Mouse (Mus musculus): ENCODE measurements around the gene Ciapin1. TPM values are rescaled to one million over a fixed set of nuclear protein-coding genes. Genes with fewer than 3 reads are reported as not detected.
"Not testable (repeated sequence)": the region's sequence is repeated elsewhere in the genome, so short reads cannot be mapped to it uniquely, and the experiment has no call there.

Gene Ciapin1
- polyA plus RNA-seq, 1 experiment from 2014 or later: 39.4 TPM

- H3K27ac ChIP-seq (ENCODE audit: low read depth): no peak overlapping the region; the same call in 1 of the 2 replicates
- TF ChIP-seq EP300 (IDR thresholded peaks at IDR 0.05; ENCODE audit: low read depth) (no peak), CTCF (IDR thresholded peaks at IDR 0.05; ENCODE audit: low read depth) (no peak)
- H3K4me3 ChIP-seq (ENCODE audit: low read depth, low read length): no peak overlapping the region
- no peak overlapping the region for H3K4me2 ChIP-seq (ENCODE audit: low read depth, low read length)
- H3K36me3 ChIP-seq (replicated peaks; ENCODE audit: insufficient read depth, low read length): peaks cover 56% of the 10 kb centered on the region
- H3K9me3 ChIP-seq (ENCODE audit: low read length): no peaks in the 10 kb centered on the region
- ATAC-seq (no peak), DNase-seq (no peak)
- H3K4me1 ChIP-seq (ENCODE audit: insufficient read depth): no peaks in the 10 kb centered on the region; the same call in none of the 2 replicates
- WGBS (ENCODE audit: insufficient replicate concordance): 78% methylated on average over 12 of the region's 12 CpGs
- H3K9ac ChIP-seq (replicated peaks): no peak overlapping the region
- no peaks in the 10 kb centered on the region for H3K27me3 ChIP-seq (ENCODE audit: insufficient read depth, low read length)
Observed at GRCm38 (mm10) chr8:94862487-94863220, 24.5 kb upstream of the Ciapin1 start.

- Histone ChIP-seq H3K4me2 (ENCODE audit: low read depth, low read length) (no peak overlapping the region), H3K9ac (replicated peaks) (no peak overlapping the region), H3K36me3 (replicated peaks; ENCODE audit: insufficient read depth, low read length) (peaks cover 55% of the 10 kb centered on the region), H3K9me3 (ENCODE audit: low read length) (no peaks in the 10 kb centered on the region), H3K27me3 (ENCODE audit: insufficient read depth, low read length) (no peaks in the 10 kb centered on the region), H3K4me1 (ENCODE audit: insufficient read depth) (no peaks in the 10 kb centered on the region; the same call in none of the 2 replicates), H3K4me3 (ENCODE audit: low read depth, low read length) (no peak overlapping the region), H3K27ac (ENCODE audit: low read depth) (no peak overlapping the region)
- peak; percentile 79 for DNase-seq
- TF ChIP-seq CTCF (IDR thresholded peaks at IDR 0.05; ENCODE audit: low read depth) (peak; percentile 95), EP300 (IDR thresholded peaks at IDR 0.05; ENCODE audit: low read depth) (no peak)
- peak; percentile 39; the same call in 1 of the 2 replicates for ATAC-seq
- WGBS (ENCODE audit: insufficient replicate concordance): 74% methylated on average over 8 of the region's 8 CpGs
Observed at GRCm38 (mm10) chr8:94861352-94861910, 23.3 kb upstream of the Ciapin1 start.

GRCm38 (mm10) chr8:94857346-94858173 lies 19.4 kb upstream of the Ciapin1 start, which contains the start of gene Polr2c:
Gene Polr2c, plus strand, starts transcription at chr8:94857450.
- no peaks in the 10 kb centered on the region for H3K27me3 ChIP-seq (ENCODE audit: insufficient read depth, low read length)
- H3K9me3 ChIP-seq (ENCODE audit: low read length): no peaks in the 10 kb centered on the region
- H3K27ac ChIP-seq (ENCODE audit: low read depth): peak within 1 kb of the TSS; percentile 79
- no peaks in the 10 kb centered on the region; the same call in none of the 2 replicates for H3K4me1 ChIP-seq (ENCODE audit: insufficient read depth)
- peak within 1 kb of the TSS; percentile 88 for H3K4me2 ChIP-seq (ENCODE audit: low read depth, low read length)
- peak within 1 kb of the TSS; percentile 91 for H3K4me3 ChIP-seq (ENCODE audit: low read depth, low read length)
- ATAC-seq (peak; percentile 85), DNase-seq (peak; percentile 93)
- under 1% methylated on average over 68 of the region's 68 CpGs for WGBS (ENCODE audit: insufficient replicate concordance)
- peak within 1 kb of the TSS; percentile 94 for H3K9ac ChIP-seq (replicated peaks)
- H3K36me3 ChIP-seq (replicated peaks; ENCODE audit: insufficient read depth, low read length): peaks cover 43% of the 10 kb centered on the region
- TF ChIP-seq CTCF (IDR thresholded peaks at IDR 0.05; ENCODE audit: low read depth) (peak; percentile 96), EP300 (IDR thresholded peaks at IDR 0.05; ENCODE audit: low read depth) (no peak)

DNA sequence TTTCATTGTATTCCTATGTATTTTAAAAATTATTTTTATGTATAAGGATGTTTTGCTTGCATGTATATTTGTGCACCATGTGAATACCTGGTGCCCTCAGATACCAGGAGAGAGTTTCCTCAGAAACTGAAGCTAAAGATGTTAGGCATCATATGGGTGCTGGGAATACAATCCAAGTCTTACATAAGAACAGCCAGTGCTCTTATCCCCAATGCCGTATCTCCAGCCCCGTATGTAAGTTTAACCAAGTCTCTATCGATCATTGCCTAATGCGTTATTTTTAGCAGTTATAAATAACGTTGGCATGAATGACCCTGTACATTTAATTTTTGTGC lies 18.8 kb upstream of the Ciapin1 start:
- no peak overlapping the region for H3K27ac ChIP-seq (ENCODE audit: low read depth)
- ATAC-seq (peak; percentile 11), DNase-seq (no peak)
- H3K27me3 ChIP-seq (ENCODE audit: insufficient read depth, low read length): no peaks in the 10 kb centered on the region
- no peaks in the 10 kb centered on the region for H3K9me3 ChIP-seq (ENCODE audit: low read length)
- 31% methylated on average over 5 of the region's 5 CpGs for WGBS (ENCODE audit: insufficient replicate concordance)
- TF ChIP-seq EP300 (IDR thresholded peaks at IDR 0.05; ENCODE audit: low read depth): no peak
- no peak for TF ChIP-seq CTCF (IDR thresholded peaks at IDR 0.05; ENCODE audit: low read depth)
- no peaks in the 10 kb centered on the region; the same call in none of the 2 replicates for H3K4me1 ChIP-seq (ENCODE audit: insufficient read depth)
- H3K36me3 ChIP-seq (replicated peaks; ENCODE audit: insufficient read depth, low read length): peaks cover 45% of the 10 kb centered on the region
- H3K9ac ChIP-seq (replicated peaks): no peak overlapping the region
- H3K4me2 ChIP-seq (ENCODE audit: low read depth, low read length): 0 out of 2 replicates have a peak overlapping the region, but pooled peaks have one; percentile 38
- peak overlapping the region; percentile 91 for H3K4me3 ChIP-seq (ENCODE audit: low read depth, low read length)

DNA sequence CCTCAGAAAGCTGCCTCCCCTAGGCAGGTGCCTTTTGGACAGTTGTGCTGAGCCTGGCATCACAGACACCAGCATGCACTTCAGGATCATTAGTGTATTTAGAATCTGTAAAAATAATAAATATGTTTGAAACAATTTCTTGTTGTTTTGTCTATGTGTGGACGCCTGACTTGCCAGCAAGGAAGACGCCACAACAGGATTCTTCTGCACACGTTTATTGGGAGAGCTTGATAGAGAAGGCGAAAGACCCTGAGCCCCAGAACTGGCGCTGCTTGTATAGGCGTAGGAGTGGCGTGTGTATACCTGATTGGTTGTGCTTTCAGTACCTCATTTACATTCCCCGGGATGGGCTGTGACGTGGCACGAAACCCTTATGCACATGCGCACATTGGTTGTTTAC lies 16.6 kb upstream of the Ciapin1 start:
- WGBS (ENCODE audit: insufficient replicate concordance): 88% methylated on average over 11 of the region's 11 CpGs
- peaks cover 45% of the 10 kb centered on the region for H3K36me3 ChIP-seq (replicated peaks; ENCODE audit: insufficient read depth, low read length)
- H3K4me1 ChIP-seq (ENCODE audit: insufficient read depth): not testable (repeated sequence)

DNA sequence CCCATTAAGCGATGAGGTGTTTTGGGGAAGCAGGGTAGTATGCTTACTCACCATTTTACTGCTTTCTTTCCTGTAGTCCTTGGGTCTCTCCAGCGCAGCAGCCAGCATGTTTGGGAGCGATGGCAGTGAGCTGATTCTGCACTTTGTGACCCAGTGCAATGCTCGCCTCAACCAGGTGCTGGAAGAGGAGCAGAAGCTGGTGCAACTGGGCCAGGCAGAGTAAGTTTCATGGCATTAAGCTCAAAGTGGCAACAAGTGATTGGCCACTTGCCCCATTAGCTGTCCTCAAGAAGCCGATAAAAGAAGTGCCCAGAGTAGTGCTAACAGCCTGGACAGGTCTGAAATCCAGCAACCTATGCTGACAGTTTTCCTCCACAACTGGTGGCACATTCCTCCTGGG lies 11.9 kb upstream of the Ciapin1 start:
- H3K4me3 ChIP-seq (ENCODE audit: low read depth, low read length): no peak overlapping the region
- H3K4me1 ChIP-seq (ENCODE audit: insufficient read depth): no peaks in the 10 kb centered on the region
- ATAC-seq: no peak
- peaks cover 75% of the 10 kb centered on the region for H3K36me3 ChIP-seq (replicated peaks; ENCODE audit: insufficient read depth, low read length)
- H3K27me3 ChIP-seq (ENCODE audit: insufficient read depth, low read length): no peaks in the 10 kb centered on the region
- H3K27ac ChIP-seq (ENCODE audit: low read depth): no peak overlapping the region
- TF ChIP-seq EP300 (IDR thresholded peaks at IDR 0.05; ENCODE audit: low read depth): no peak
- no peak for TF ChIP-seq CTCF (IDR thresholded peaks at IDR 0.05; ENCODE audit: low read depth)
- no peak overlapping the region for H3K9ac ChIP-seq (replicated peaks)
- WGBS (ENCODE audit: insufficient replicate concordance): 92% methylated on average over 5 of the region's 5 CpGs
- H3K9me3 ChIP-seq (ENCODE audit: low read length): no peaks in the 10 kb centered on the region
- H3K4me2 ChIP-seq (ENCODE audit: low read depth, low read length): no peak overlapping the region
- no peak for DNase-seq

More for the DNA sequence above, 16.6 kb upstream of the Ciapin1 start:
- not testable (repeated sequence) for H3K27me3 ChIP-seq (ENCODE audit: insufficient read depth, low read length); H3K9me3 ChIP-seq (ENCODE audit: low read length); H3K27ac ChIP-seq (ENCODE audit: low read depth); ATAC-seq; DNase-seq; H3K4me2 ChIP-seq (ENCODE audit: low read depth, low read length); H3K4me3 ChIP-seq (ENCODE audit: low read depth, low read length); H3K9ac ChIP-seq (replicated peaks)
